Mouse (Mus musculus) C2C12 (cell line): ENCODE data around the gene Plekhg1. TPM values are rescaled to one million over a fixed set of nuclear protein-coding genes. Genes with fewer than 3 reads are reported as not detected.

Source experiments
- H3K27me3 ChIP-seq: one replicate; pipeline ENCODE4 v1.6.1; 2011; ENCODE audit not compliant: control insufficient read depth, insufficient read depth, insufficient read length
- H3K36me3 ChIP-seq: one replicate; pipeline ENCODE4 v1.6.1; 2011; ENCODE audit not compliant: control insufficient read depth, insufficient read depth
- H3K4me3 ChIP-seq: one replicate; pipeline ENCODE4 v1.5.1; 2011; ENCODE audit warnings: mild to moderate bottlenecking, control low read depth; ENCODE audit not compliant: poor library complexity, insufficient read depth, severe bottlenecking
- H3K79me2 ChIP-seq: one replicate; pipeline ENCODE4 v1.6.1; 2011; ENCODE audit not compliant: control insufficient read depth, insufficient read depth
- H3K79me3 ChIP-seq: one replicate; pipeline ENCODE4 v1.6.1; 2011; ENCODE audit warnings: low read depth, control low read depth
- H3ac ChIP-seq: one replicate; pipeline ENCODE3; 2011; ENCODE audit warnings: low read depth; ENCODE audit not compliant: control insufficient read depth, insufficient read length
- CEBPB ChIP-seq: IDR thresholded peaks from one replicate; pipeline ENCODE4 v1.6.1; 2011; ENCODE audit warnings: low read depth, mild to moderate bottlenecking, control low read depth, moderate library complexity
- CTCF ChIP-seq: IDR thresholded peaks from one replicate; pipeline ENCODE4 v1.5.1; 2011; ENCODE audit not compliant: control insufficient read depth, insufficient read depth, insufficient read length
- FOSL1 ChIP-seq: IDR thresholded peaks from one replicate; pipeline ENCODE4 v1.8.0; 2011; ENCODE audit warnings: mild to moderate bottlenecking, low read length; ENCODE audit not compliant: poor library complexity, insufficient read depth, severe bottlenecking
- MAX ChIP-seq: IDR thresholded peaks from one replicate; pipeline ENCODE4 v1.6.1; 2011; ENCODE audit warnings: mild to moderate bottlenecking, control low read depth
- MYOD1 ChIP-seq: IDR thresholded peaks from one replicate; pipeline ENCODE4 v1.6.1; 2011; ENCODE audit warnings: low read depth; ENCODE audit not compliant: control insufficient read depth, insufficient read length
- MYOG ChIP-seq: IDR thresholded peaks from one replicate; pipeline ENCODE4 v1.6.1; 2011; ENCODE audit not compliant: control insufficient read depth, insufficient read length; ENCODE audit errors: extremely low read depth
- USF1 ChIP-seq: IDR thresholded peaks from one replicate; pipeline ENCODE4 v1.6.1; 2011; ENCODE audit warnings: low read depth, mild to moderate bottlenecking, control low read depth, moderate library complexity
- polyA plus RNA-seq: library from polyadenylated mRNA; unstranded; fragments of >200 nt; fragmentation: generic; extraction: Trizol; gene quantifications from one replicate; pipeline ENCODE4 v1.2.1, GENCODE M21; 2012; ENCODE audit warnings: missing spikeins

Gene Plekhg1
- polyA plus RNA-seq, 1 experiment, result under 0.01 TPM

- Histone ChIP-seq H3K79me2 (peaks cover 43% of the 10 kb centered on the region), H3K27me3 (no peaks in the 10 kb centered on the region), H3K79me3 (peaks cover 39% of the 10 kb centered on the region), H3ac (peak within 1 kb of the TSS; percentile 97), H3K4me3 (peak within 1 kb of the TSS; percentile 86), H3K36me3 (peaks cover 10% of the 10 kb centered on the region)
- TF ChIP-seq CTCF, result peak; percentile 75
- no peak for TF ChIP-seq USF1
- TF ChIP-seq CEBPB, result no peak
- TF ChIP-seq MAX, result peak; percentile 57
- no peak for TF ChIP-seq MYOD1
Observed at GRCm38 (mm10) chr10:3972981-3973588, 232.9 kb downstream of the Plekhg1 start, which contains the start of gene Mthfd1l. Mthfd1l (plus strand) TSS chr10:3973118.

GRCm38 (mm10) chr10:3973589-3974070, 233.5 kb downstream of the Plekhg1 start:
- no peaks in the 10 kb centered on the region for H3K27me3 ChIP-seq
- H3ac ChIP-seq, result peak overlapping the region; percentile 97
- H3K79me2 ChIP-seq, result peaks cover 48% of the 10 kb centered on the region
- H3K79me3 ChIP-seq, result peaks cover 40% of the 10 kb centered on the region
- TF ChIP-seq FOSL1, result no peak
- no peak for TF ChIP-seq MYOD1
- TF ChIP-seq CTCF, result no peak
- no peak for TF ChIP-seq MYOG
- peak; percentile 2 for TF ChIP-seq USF1
- TF ChIP-seq CEBPB, result peak; percentile 86
- peak; percentile 95 for TF ChIP-seq MAX
- peaks cover 15% of the 10 kb centered on the region for H3K36me3 ChIP-seq
- peak overlapping the region; percentile 86 for H3K4me3 ChIP-seq

- Histone ChIP-seq H3K79me2 (peaks cover 50% of the 10 kb centered on the region), H3K27me3 (no peaks in the 10 kb centered on the region), H3K36me3 (peaks cover 22% of the 10 kb centered on the region), H3K79me3 (peaks cover 40% of the 10 kb centered on the region), H3K4me3 (peak overlapping the region; percentile 86), H3ac (no peak overlapping the region)
- TF ChIP-seq CEBPB (no peak), USF1 (no peak), CTCF (no peak), MYOG (no peak), FOSL1 (no peak), MAX (no peak), MYOD1 (no peak)
Observed at GRCm38 (mm10) chr10:3974380-3974779, 234.2 kb downstream of the Plekhg1 start.

- TF ChIP-seq MAX, result no peak
- no peak for TF ChIP-seq FOSL1
- peaks cover 40% of the 10 kb centered on the region for H3K79me3 ChIP-seq
- peaks cover 50% of the 10 kb centered on the region for H3K79me2 ChIP-seq
- no peak overlapping the region for H3K4me3 ChIP-seq
- H3K27me3 ChIP-seq, result no peaks in the 10 kb centered on the region
- H3ac ChIP-seq, result no peak overlapping the region
- peaks cover 38% of the 10 kb centered on the region for H3K36me3 ChIP-seq
Observed at GRCm38 (mm10) chr10:3975898-3976622, 235.9 kb downstream of the Plekhg1 start.

GRCm38 (mm10) chr10:3976623-3977010, 236.5 kb downstream of the Plekhg1 start:
- peaks cover 40% of the 10 kb centered on the region for H3K79me3 ChIP-seq
- no peaks in the 10 kb centered on the region for H3K27me3 ChIP-seq
- H3ac ChIP-seq, result no peak overlapping the region
- H3K79me2 ChIP-seq, result peaks cover 50% of the 10 kb centered on the region
- no peak overlapping the region for H3K4me3 ChIP-seq
- peaks cover 43% of the 10 kb centered on the region for H3K36me3 ChIP-seq
- TF ChIP-seq MAX, result no peak
- TF ChIP-seq FOSL1, result no peak
- no peak for TF ChIP-seq CTCF
- TF ChIP-seq CEBPB, result no peak
- TF ChIP-seq MYOD1, result no peak
- no peak for TF ChIP-seq USF1
- TF ChIP-seq MYOG, result no peak

GRCm38 (mm10) chr10:3978326-3978725, 238.2 kb downstream of the Plekhg1 start:
- TF ChIP-seq CTCF, result no peak
- no peak for TF ChIP-seq MYOG
- TF ChIP-seq CEBPB, result no peak
- no peak for TF ChIP-seq FOSL1
- no peak for TF ChIP-seq MAX
- TF ChIP-seq USF1, result no peak
- no peak for TF ChIP-seq MYOD1
- Histone ChIP-seq H3K79me2 (peaks cover 50% of the 10 kb centered on the region), H3K79me3 (peaks cover 40% of the 10 kb centered on the region), H3K36me3 (peaks cover 59% of the 10 kb centered on the region), H3ac (no peak overlapping the region), H3K4me3 (no peak overlapping the region), H3K27me3 (no peaks in the 10 kb centered on the region)
